Mouse (Mus musculus): Measurements from ENCODE around the gene Slc25a29. TPM values are rescaled to one million over a fixed set of nuclear protein-coding genes. Genes with fewer than 3 reads are reported as not detected.

Slc25a29 gene
- total RNA-seq, 2 experiments from 2014 or later, result 11.9 to 12.1 TPM

- peak; percentile 88 for DNase-seq
- H3K27ac ChIP-seq, result peak overlapping the region; percentile 90
- TF ChIP-seq CTCF (IDR thresholded peaks at IDR 0.05), result no peak
- intact Hi-C loops (cut with DNase I), result no loop called here
- peak overlapping the region; percentile 92 for H3K4me3 ChIP-seq
These were observed 3.6 kb downstream of the Slc25a29 start for GRCm38 (mm10) chr12:108831966-108832643.

GRCm38 (mm10) chr12:108830358-108830757, 5.3 kb downstream of the Slc25a29 start:
- no peak for TF ChIP-seq CTCF (IDR thresholded peaks at IDR 0.05)
- DNase-seq, result no peak
- Histone ChIP-seq H3K27ac (peak overlapping the region; percentile 57; the same call in 1 of the 2 replicates), H3K4me3 (no peak overlapping the region)
- intact Hi-C loops (cut with DNase I), result no loop called here

DNA sequence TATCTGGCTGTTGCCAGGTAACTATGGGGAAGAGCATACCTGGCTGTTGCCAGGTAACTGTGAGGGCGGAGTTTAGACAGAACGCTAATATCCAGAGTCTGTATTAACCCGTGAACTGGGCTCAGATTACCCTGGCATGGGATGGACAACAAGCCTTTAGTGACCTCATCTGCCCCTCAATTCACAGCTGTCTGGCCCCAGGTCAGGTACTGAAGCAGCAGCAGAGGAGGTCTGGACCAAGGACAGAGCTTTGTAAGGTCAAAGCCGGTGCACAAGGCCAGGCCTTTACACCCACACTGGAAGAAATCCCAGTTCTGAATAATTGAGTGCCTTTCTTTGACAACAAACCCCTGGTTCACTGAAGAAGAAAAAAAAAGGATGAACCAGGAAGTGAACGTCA, 6.0 kb downstream of the Slc25a29 start:
- TF ChIP-seq CTCF (IDR thresholded peaks at IDR 0.05), result no peak
- peak overlapping the region; percentile 57 for H3K27ac ChIP-seq
- DNase-seq, result peak; percentile 23
- intact Hi-C loops (cut with DNase I), result no loop called here
- H3K4me3 ChIP-seq, result no peak overlapping the region

- no peak overlapping the region for H3K4me3 ChIP-seq
- peak; percentile 66 for DNase-seq
- peak overlapping the region; percentile 38 for H3K27ac ChIP-seq
- intact Hi-C loops (cut with DNase I), result no loop called here
- no peak for TF ChIP-seq CTCF (IDR thresholded peaks at IDR 0.05)
These were observed 8.0 kb downstream of the Slc25a29 start for GRCm38 (mm10) chr12:108827641-108828040.

- Histone ChIP-seq H3K27ac (no peak overlapping the region), H3K4me3 (no peak overlapping the region)
- TF ChIP-seq CTCF (IDR thresholded peaks at IDR 0.05), result no peak
- intact Hi-C loops (cut with DNase I), result no loop called here
- DNase-seq, result no peak
These were observed 8.6 kb downstream of the Slc25a29 start for GRCm38 (mm10) chr12:108826958-108827535.

DNA sequence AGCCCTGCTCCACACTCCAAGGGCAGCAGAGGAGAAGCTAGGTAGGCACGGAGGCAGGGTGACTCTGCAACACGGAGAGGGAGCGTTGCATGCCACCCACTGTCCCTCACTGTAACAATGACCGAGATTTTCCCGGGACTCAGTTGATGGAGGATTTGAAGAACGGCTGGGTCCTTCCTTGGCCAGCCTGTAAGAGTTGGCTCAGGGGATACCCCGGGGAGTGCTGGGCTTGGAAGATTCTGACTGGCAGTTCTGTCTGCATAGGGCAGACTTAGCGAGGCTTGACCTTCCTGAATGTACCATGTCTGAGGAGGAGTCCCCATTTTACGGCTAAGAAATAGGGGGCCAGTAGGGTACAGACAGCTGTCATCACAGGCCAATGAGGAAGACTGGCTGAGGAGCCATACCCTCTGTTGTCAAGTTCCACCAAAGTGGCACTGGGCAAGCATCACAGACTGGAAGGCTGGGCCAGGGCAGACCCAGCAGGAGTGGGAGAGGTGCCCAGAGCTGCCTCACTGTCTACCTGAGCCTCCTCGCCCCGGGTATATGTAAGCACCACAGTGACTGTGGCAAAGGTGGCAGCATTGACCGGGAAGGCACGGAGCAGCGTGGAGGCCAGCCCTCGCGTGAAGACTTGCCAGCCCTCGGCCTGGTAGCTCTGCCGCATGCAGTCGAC, 9.3 kb downstream of the Slc25a29 start:
- no peak overlapping the region for H3K27ac ChIP-seq

GRCm38 (mm10) chr12:108825561-108826224, 10.0 kb downstream of the Slc25a29 start:
- no peak for TF ChIP-seq CTCF (IDR thresholded peaks at IDR 0.05)
- intact Hi-C loops (cut with DNase I), result no loop called here
- DNase-seq, result no peak
- H3K27ac ChIP-seq, result no peak overlapping the region
- no peak overlapping the region for H3K4me3 ChIP-seq

More for the DNA sequence above, 9.3 kb downstream of the Slc25a29 start:
- intact Hi-C loops (cut with DNase I), result no loop called here
- DNase-seq, result no peak
- TF ChIP-seq CTCF (IDR thresholded peaks at IDR 0.05), result no peak
- no peak overlapping the region for H3K4me3 ChIP-seq

DNA sequence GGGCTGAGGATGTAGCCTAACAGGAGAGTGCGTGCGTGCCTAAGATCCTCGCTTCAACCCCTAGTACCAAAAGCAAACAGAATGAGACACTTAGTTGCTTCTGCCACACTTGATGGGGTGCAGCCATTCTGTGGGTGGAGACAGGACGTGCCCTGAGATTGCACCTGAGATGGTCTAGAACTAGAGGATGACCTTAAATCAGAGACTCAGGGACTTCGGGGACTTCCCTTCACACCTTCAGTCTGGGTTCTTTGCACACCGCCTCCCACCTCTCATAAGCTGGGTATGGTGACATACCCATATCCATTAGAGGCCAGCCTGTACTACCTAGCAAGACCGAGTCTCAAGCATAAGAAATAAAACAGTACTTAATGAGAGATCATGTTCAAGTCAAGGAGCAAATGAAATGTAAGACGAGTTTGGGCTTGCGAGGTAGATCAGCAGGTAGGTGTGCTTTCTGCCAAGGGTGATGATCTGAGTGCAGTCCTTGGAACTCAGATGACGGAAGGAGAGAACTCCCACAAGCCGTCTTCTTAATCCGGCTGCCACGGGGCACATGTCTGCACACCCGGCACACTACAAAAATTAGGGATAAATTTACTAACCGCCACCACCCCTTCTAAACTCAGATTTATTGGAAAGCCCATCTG, 11.3 kb downstream of the Slc25a29 start:
- no peak for TF ChIP-seq CTCF (IDR thresholded peaks at IDR 0.05)
- H3K27ac ChIP-seq, result peak overlapping the region; percentile 68
- intact Hi-C loops (cut with DNase I), result no loop called here
- no peak overlapping the region for H3K4me3 ChIP-seq
- DNase-seq, result no peak

DNA sequence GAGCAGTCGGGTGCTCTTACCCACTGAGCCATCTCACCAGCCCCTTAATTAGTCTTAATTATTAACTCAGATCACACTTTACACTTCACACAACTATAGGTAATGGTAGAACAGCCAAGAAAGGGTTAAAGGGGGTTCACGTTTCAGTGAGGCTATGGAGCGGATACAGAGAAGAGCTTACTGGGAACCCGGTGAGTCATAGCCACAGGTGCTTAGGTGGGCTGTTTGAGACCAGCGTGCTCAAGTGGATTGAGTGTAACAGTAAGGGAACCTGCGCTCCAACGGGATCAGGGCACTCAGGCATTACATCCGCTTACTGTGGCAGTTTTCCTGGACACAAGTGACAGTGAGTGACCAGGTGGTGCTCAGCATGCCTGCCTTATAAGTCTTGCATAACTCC, 12.6 kb downstream of the Slc25a29 start:
- intact Hi-C loops (cut with DNase I), result no loop called here
- TF ChIP-seq CTCF (IDR thresholded peaks at IDR 0.05), result no peak
- H3K4me3 ChIP-seq, result no peak overlapping the region
- no peak overlapping the region for H3K27ac ChIP-seq
- DNase-seq, result peak; percentile 8

GRCm38 (mm10) chr12:108820461-108820860, 15.2 kb downstream of the Slc25a29 start:
- no peak for TF ChIP-seq CTCF (IDR thresholded peaks at IDR 0.05)
- H3K4me3 ChIP-seq, result no peak overlapping the region
- DNase-seq, result peak; percentile 44
- intact Hi-C loops (cut with DNase I), result no loop called here
- peak overlapping the region; percentile 16; the same call in 1 of the 2 replicates for H3K27ac ChIP-seq

GRCm38 (mm10) chr12:108816569-108816968, 19.1 kb downstream of the Slc25a29 start:
- intact Hi-C loops (cut with DNase I), result no loop called here
- TF ChIP-seq CTCF (IDR thresholded peaks at IDR 0.05), result no peak

GRCm38 (mm10) chr12:108814470-108814869, 21.2 kb downstream of the Slc25a29 start:
- intact Hi-C loops (cut with DNase I), result loop anchor here (5.0 kb wide), 1 partner anchor 83 kb away; no protein-coding TSS in a partner anchor

More at GRCm38 (mm10) chr12:108816569-108816968, 19.1 kb downstream of the Slc25a29 start:
- Histone ChIP-seq H3K27ac (no peak overlapping the region), H3K4me3 (no peak overlapping the region)
- no peak for DNase-seq

More at GRCm38 (mm10) chr12:108814470-108814869, 21.2 kb downstream of the Slc25a29 start:
- no peak overlapping the region for H3K4me3 ChIP-seq
- no peak for DNase-seq
- H3K27ac ChIP-seq, result no peak overlapping the region
- TF ChIP-seq CTCF (IDR thresholded peaks at IDR 0.05), result no peak
